Mouse (Mus musculus) mesoderm, embryonic 11.5 days (tissue): ENCODE results near the gene Wdr3.

Experiments used
- DNase-seq: peaks from one replicate; pipeline ENCODE4 v3.0.0-alpha.2; 2012; ENCODE audit warnings: low read depth, low spot score

Gene Wdr3

GRCm38 (mm10) chr3:100162315-100163105 lies at the start of gene Wdr3, which contains the start of gene Gdap2:
Wdr3 (minus strand) TSS chr3:100162407.
Gdap2 (plus strand) TSS chr3:100162381.
- DNase-seq = peak; percentile 94

GRCm38 (mm10) chr3:100206973-100207372 lies 44.8 kb upstream of the Wdr3 start:
- DNase-seq = no peak

- DNase-seq = no peak
These were observed 39.3 kb upstream of the Wdr3 start for GRCm38 (mm10) chr3:100201554-100201953.

- DNase-seq = peak; percentile 55
These were observed 32.0 kb upstream of the Wdr3 start for GRCm38 (mm10) chr3:100194210-100194609.

GRCm38 (mm10) chr3:100189861-100190260 lies 27.7 kb upstream of the Wdr3 start:
- no peak for DNase-seq

GRCm38 (mm10) chr3:100189444-100189843 lies 27.2 kb upstream of the Wdr3 start:
- DNase-seq = peak; percentile 80

GRCm38 (mm10) chr3:100180471-100180870 lies 18.3 kb upstream of the Wdr3 start:
- no peak for DNase-seq

- DNase-seq = no peak
These were observed 13.8 kb upstream of the Wdr3 start for GRCm38 (mm10) chr3:100176031-100176430.

- DNase-seq = no peak
These were observed 2.8 kb upstream of the Wdr3 start for GRCm38 (mm10) chr3:100164991-100165390.

GRCm38 (mm10) chr3:100163556-100163955 lies 1.3 kb upstream of the Wdr3 start:
- DNase-seq = no peak

- DNase-seq = no peak
These were observed 417 bp downstream of the Wdr3 start for GRCm38 (mm10) chr3:100161665-100162314.

- DNase-seq = no peak
These were observed 1.3 kb downstream of the Wdr3 start for GRCm38 (mm10) chr3:100160682-100161445.

- DNase-seq = no peak
These were observed 39.8 kb downstream of the Wdr3 start for GRCm38 (mm10) chr3:100122445-100122844.

- no peak for DNase-seq
These were observed 40.2 kb downstream of the Wdr3 start for GRCm38 (mm10) chr3:100121961-100122360.

GRCm38 (mm10) chr3:100118681-100119080 lies 43.5 kb downstream of the Wdr3 start:
- DNase-seq = no peak

GRCm38 (mm10) chr3:100106736-100107135 lies 55.5 kb downstream of the Wdr3 start:
- DNase-seq = no peak

- DNase-seq = no peak
These were observed 59.7 kb downstream of the Wdr3 start for GRCm38 (mm10) chr3:100102386-100103092.
